Mouse (Mus musculus) intestine, embryonic 15.5 days (tissue): ENCODE measurements around the gene Hist1h2bp. TPM values are rescaled to one million over a fixed set of nuclear protein-coding genes. Genes with fewer than 3 reads are reported as not detected.
"Not testable (repeated sequence)": the region's sequence is repeated elsewhere in the genome, so short reads cannot be mapped to it uniquely, and the experiment has no call there.

Source experiments
- ATAC-seq: fragments of 200-750 bp; cut with Nextera tagmentation; 2 replicates; pipeline ENCODE4 v1.8.0; 2017; ENCODE audit warnings: moderate TSS enrichment, moderate library complexity
- H3K27ac ChIP-seq: fragments of 300-500 bp; sonication (generic); 2 replicates; pipeline ENCODE4 v1.5.1; 2015; ENCODE audit warnings: mild to moderate bottlenecking, inconsistent platforms
- H3K27me3 ChIP-seq: fragments of 300-500 bp; sonication (generic); replicated peaks from 2 replicates; pipeline ENCODE4 v1.6.1; 2015; ENCODE audit warnings: inconsistent platforms
- H3K36me3 ChIP-seq: fragments of 300-500 bp; sonication (generic); 2 replicates; pipeline ENCODE4 v1.6.1; 2015; ENCODE audit warnings: inconsistent platforms
- H3K4me1 ChIP-seq: fragments of 300-500 bp; sonication (generic); replicated peaks from 2 replicates; pipeline ENCODE4 v1.6.1; 2015; ENCODE audit warnings: inconsistent platforms
- H3K4me2 ChIP-seq: fragments of 300-500 bp; sonication (generic); replicated peaks from 2 replicates; pipeline ENCODE4 v1.6.1; 2015; ENCODE audit warnings: mild to moderate bottlenecking, inconsistent platforms
- H3K4me3 ChIP-seq: fragments of 300-500 bp; sonication (generic); replicated peaks from 2 replicates; pipeline ENCODE4 v1.5.1; 2015; ENCODE audit warnings: inconsistent platforms
- H3K9ac ChIP-seq: fragments of 300-500 bp; sonication (generic); 2 replicates; pipeline ENCODE4 v1.6.1; 2015; ENCODE audit warnings: inconsistent platforms
- H3K9me3 ChIP-seq: fragments of 300-500 bp; sonication (generic); 2 replicates; pipeline ENCODE4 v1.6.1; 2016; ENCODE audit warnings: inconsistent platforms
- WGBS: fragments of 180-500 bp; shearing (Covaris S2); methylation state at CpG from one replicate; pipeline ENCODE4 v1.1.7; 2015; 5-methylcytosine and 5-hydroxymethylcytosine counted together
- polyA plus RNA-seq: library from polyadenylated mRNA; unstranded; fragments of >200 nt; fragmentation: Nextera tagmentation; extraction: Ambion mirVana; gene quantifications from 2 replicates; pipeline ENCODE4 v1.2.1, GENCODE M21; 2015

The Hist1h2bp gene
- polyA plus RNA-seq, 1 experiment from 2014 or later = 2.0 TPM

GRCm38 (mm10) chr13:21755707-21756106, 31.6 kb upstream of the Hist1h2bp start:
- Histone ChIP-seq H3K4me3 (no peak overlapping the region), H3K27me3 (no peaks in the 10 kb centered on the region), H3K27ac (no peak overlapping the region), H3K9ac (no peak overlapping the region), H3K9me3 (no peaks in the 10 kb centered on the region), H3K4me1 (0 out of 2 replicates have a peak, but pooled peaks cover 2% of the 10 kb centered on the region), H3K36me3 (no peaks in the 10 kb centered on the region), H3K4me2 (no peak overlapping the region)
- ATAC-seq = no peak
- WGBS = 63% methylated on average over 1 of the region's 1 CpGs

GRCm38 (mm10) chr13:21778814-21779766, 8.2 kb upstream of the Hist1h2bp start:
- H3K4me2 ChIP-seq = peak overlapping the region; percentile 94
- ATAC-seq = peak; percentile 87

GRCm38 (mm10) chr13:21779767-21780731, 7.2 kb upstream of the Hist1h2bp start, which contains the start of gene Hist1h1b:
TSS of gene Hist1h1b (minus strand) at chr13:21780625.
- ATAC-seq = peak; percentile 63
- Histone ChIP-seq H3K27me3 (no peaks in the 10 kb centered on the region), H3K4me1 (peaks cover 11% of the 10 kb centered on the region), H3K9ac (peak within 1 kb of the TSS; percentile 83), H3K27ac (peak within 1 kb of the TSS; percentile 95), H3K9me3 (no peaks in the 10 kb centered on the region), H3K4me2 (peak within 1 kb of the TSS; percentile 94), H3K4me3 (peak within 1 kb of the TSS; percentile 58), H3K36me3 (no peaks in the 10 kb centered on the region)
- 1% methylated on average over 44 of the region's 44 CpGs for WGBS

More at GRCm38 (mm10) chr13:21778814-21779766, 8.2 kb upstream of the Hist1h2bp start:
- H3K4me1 ChIP-seq = peaks cover 6% of the 10 kb centered on the region
- no peaks in the 10 kb centered on the region for H3K36me3 ChIP-seq
- H3K9me3 ChIP-seq = no peaks in the 10 kb centered on the region
- H3K27me3 ChIP-seq = no peaks in the 10 kb centered on the region
- peak overlapping the region; percentile 95 for H3K27ac ChIP-seq
- H3K4me3 ChIP-seq = peak overlapping the region; percentile 58
- WGBS = 3% methylated on average over 33 of the region's 33 CpGs
- H3K9ac ChIP-seq = peak overlapping the region; percentile 83

GRCm38 (mm10) chr13:21781021-21781555, 6.2 kb upstream of the Hist1h2bp start:
- 44% methylated on average over 6 of the region's 6 CpGs for WGBS
- H3K27ac ChIP-seq = peak overlapping the region; percentile 95
- no peaks in the 10 kb centered on the region for H3K9me3 ChIP-seq

GRCm38 (mm10) chr13:21781639-21782038, 5.6 kb upstream of the Hist1h2bp start:
- Histone ChIP-seq H3K4me3 (no peak overlapping the region), H3K27ac (no peak overlapping the region), H3K9ac (no peak overlapping the region), H3K4me1 (peaks cover 19% of the 10 kb centered on the region), H3K36me3 (no peaks in the 10 kb centered on the region), H3K9me3 (no peaks in the 10 kb centered on the region), H3K4me2 (no peak overlapping the region), H3K27me3 (no peaks in the 10 kb centered on the region)
- WGBS = 90% methylated on average over 1 of the region's 1 CpGs
- ATAC-seq = no peak

More at GRCm38 (mm10) chr13:21781021-21781555, 6.2 kb upstream of the Hist1h2bp start:
- Histone ChIP-seq H3K27me3 (no peaks in the 10 kb centered on the region), H3K36me3 (no peaks in the 10 kb centered on the region), H3K4me1 (peaks cover 18% of the 10 kb centered on the region), H3K4me3 (no peak overlapping the region), H3K9ac (peak overlapping the region; percentile 83; the same call in 1 of the 2 replicates), H3K4me2 (peak overlapping the region; percentile 94)
- no peak for ATAC-seq

- H3K4me3 ChIP-seq = peak overlapping the region; percentile 39
- H3K9me3 ChIP-seq, H3K36me3 ChIP-seq, H3K27me3 ChIP-seq, ATAC-seq: not testable (repeated sequence)
- H3K9ac ChIP-seq = peak overlapping the region; percentile 47
- H3K4me1 ChIP-seq = peaks cover 19% of the 10 kb centered on the region
- peak overlapping the region; percentile 62 for H3K4me2 ChIP-seq
- WGBS = under 1% methylated on average over 14 of the region's 35 CpGs
- H3K27ac ChIP-seq = peak overlapping the region; percentile 81
Measured at GRCm38 (mm10) chr13:21782361-21783254, 4.7 kb upstream of the Hist1h2bp start.

- H3K9me3 ChIP-seq = no peaks in the 10 kb centered on the region
- WGBS = under 1% methylated on average over 18 of the region's 20 CpGs
- peak within 1 kb of the TSS; percentile 47 for H3K9ac ChIP-seq
- H3K4me3 ChIP-seq = peak within 1 kb of the TSS; percentile 39
- H3K4me2 ChIP-seq = peak within 1 kb of the TSS; percentile 62
- H3K4me1 ChIP-seq = peaks cover 19% of the 10 kb centered on the region
- H3K36me3 ChIP-seq = no peaks in the 10 kb centered on the region
- H3K27me3 ChIP-seq = no peaks in the 10 kb centered on the region
- peak within 1 kb of the TSS; percentile 86 for H3K27ac ChIP-seq
- ATAC-seq = peak; percentile 63
Measured at GRCm38 (mm10) chr13:21783255-21783617, 4.0 kb upstream of the Hist1h2bp start, which contains the start of gene Hist1h3i. TSS of gene Hist1h3i (minus strand) at chr13:21783370.

- WGBS = 2% methylated on average over 9 of the region's 9 CpGs
- peak overlapping the region; percentile 39 for H3K4me3 ChIP-seq
Measured at GRCm38 (mm10) chr13:21783734-21784161, 3.5 kb upstream of the Hist1h2bp start.

GRCm38 (mm10) chr13:21784311-21784710, 3.0 kb upstream of the Hist1h2bp start:
- peak overlapping the region; percentile 62 for H3K4me2 ChIP-seq
- no peaks in the 10 kb centered on the region for H3K27me3 ChIP-seq
- 38% methylated on average over 6 of the region's 6 CpGs for WGBS
- H3K36me3 ChIP-seq = no peaks in the 10 kb centered on the region
- no peaks in the 10 kb centered on the region for H3K9me3 ChIP-seq
- H3K27ac ChIP-seq = peak overlapping the region; percentile 86
- H3K9ac ChIP-seq = peak overlapping the region; percentile 37; the same call in 1 of the 2 replicates
- H3K4me1 ChIP-seq = peaks cover 19% of the 10 kb centered on the region
- no peak for ATAC-seq
- peak overlapping the region; percentile 39; the same call in 1 of the 2 replicates for H3K4me3 ChIP-seq

More at GRCm38 (mm10) chr13:21783734-21784161, 3.5 kb upstream of the Hist1h2bp start:
- Histone ChIP-seq H3K36me3 (no peaks in the 10 kb centered on the region), H3K27ac (peak overlapping the region; percentile 86), H3K9me3 (no peaks in the 10 kb centered on the region), H3K4me1 (peaks cover 19% of the 10 kb centered on the region), H3K27me3 (no peaks in the 10 kb centered on the region), H3K9ac (peak overlapping the region; percentile 37; the same call in 1 of the 2 replicates), H3K4me2 (peak overlapping the region; percentile 62)
- ATAC-seq = no peak

GRCm38 (mm10) chr13:21786189-21786898, 917 bp upstream of the Hist1h2bp start:
- H3K27ac ChIP-seq = peak overlapping the region; percentile 84
- no peaks in the 10 kb centered on the region for H3K27me3 ChIP-seq
- H3K9me3 ChIP-seq = no peaks in the 10 kb centered on the region
- no peaks in the 10 kb centered on the region for H3K36me3 ChIP-seq
- H3K4me3 ChIP-seq = peak overlapping the region; percentile 34
- peak overlapping the region; percentile 60 for H3K4me2 ChIP-seq
- peaks cover 23% of the 10 kb centered on the region for H3K4me1 ChIP-seq
- WGBS = 8% methylated on average over 8 of the region's 8 CpGs
- peak overlapping the region; percentile 41 for H3K9ac ChIP-seq
- ATAC-seq = no peak
